Mouse (Mus musculus): ENCODE measurements around the gene Fam172a. TPM values are rescaled to one million over a fixed set of nuclear protein-coding genes. Genes with fewer than 3 reads are reported as not detected.

The Fam172a gene
- polyA plus RNA-seq, 1 experiment from 2014 or later: 7.7 TPM

GRCm38 (mm10) chr13:78102337-78102736, 400.5 kb downstream of the Fam172a start:
- Histone ChIP-seq H3K9ac (ENCODE audit: low read depth, low read length) (no peak overlapping the region), H3K4me2 (ENCODE audit: low read depth, low read length) (no peak overlapping the region), H3K9me3 (replicated peaks; ENCODE audit: control insufficient read depth, low read length) (no peaks in the 10 kb centered on the region), H3K27ac (ENCODE audit: low read length) (no peak overlapping the region), H3K4me3 (ENCODE audit: low read depth, low read length) (no peak overlapping the region), H3K4me1 (ENCODE audit: control insufficient read depth, low read depth, low read length) (no peaks in the 10 kb centered on the region), H3K36me3 (ENCODE audit: control insufficient read depth, insufficient read depth) (no peaks in the 10 kb centered on the region), H3K27me3 (ENCODE audit: control insufficient read depth, insufficient read depth, low read depth, low read length) (no peaks in the 10 kb centered on the region)
- ATAC-seq (ENCODE audit: low read depth): no peak
- 43% methylated on average over 2 of the region's 2 CpGs for WGBS (ENCODE audit: insufficient replicate concordance)

GRCm38 (mm10) chr13:78104851-78105250, 403.0 kb downstream of the Fam172a start:
- ATAC-seq (ENCODE audit: low read depth): no peak
- no peak overlapping the region for H3K4me3 ChIP-seq (ENCODE audit: low read depth, low read length)
- H3K36me3 ChIP-seq (ENCODE audit: control insufficient read depth, insufficient read depth): no peaks in the 10 kb centered on the region
- no peak overlapping the region for H3K9ac ChIP-seq (ENCODE audit: low read depth, low read length)
- no peaks in the 10 kb centered on the region for H3K4me1 ChIP-seq (ENCODE audit: control insufficient read depth, low read depth, low read length)
- H3K4me2 ChIP-seq (ENCODE audit: low read depth, low read length): no peak overlapping the region
- H3K9me3 ChIP-seq (replicated peaks; ENCODE audit: control insufficient read depth, low read length): no peaks in the 10 kb centered on the region
- WGBS (ENCODE audit: insufficient replicate concordance): 69% methylated on average over 3 of the region's 3 CpGs
- no peak overlapping the region for H3K27ac ChIP-seq (ENCODE audit: low read length)
- no peaks in the 10 kb centered on the region for H3K27me3 ChIP-seq (ENCODE audit: control insufficient read depth, insufficient read depth, low read depth, low read length)

- no peak overlapping the region for H3K9ac ChIP-seq (ENCODE audit: low read depth, low read length)
- no peak for ATAC-seq (ENCODE audit: low read depth)
- no peaks in the 10 kb centered on the region for H3K9me3 ChIP-seq (replicated peaks; ENCODE audit: control insufficient read depth, low read length)
- H3K27me3 ChIP-seq (ENCODE audit: control insufficient read depth, insufficient read depth, low read depth, low read length): no peaks in the 10 kb centered on the region
- H3K27ac ChIP-seq (ENCODE audit: low read length): no peak overlapping the region
- no peak overlapping the region for H3K4me2 ChIP-seq (ENCODE audit: low read depth, low read length)
- H3K36me3 ChIP-seq (ENCODE audit: control insufficient read depth, insufficient read depth): no peaks in the 10 kb centered on the region
- WGBS (ENCODE audit: insufficient replicate concordance): 68% methylated on average over 4 of the region's 4 CpGs
- H3K4me1 ChIP-seq (ENCODE audit: control insufficient read depth, low read depth, low read length): no peaks in the 10 kb centered on the region
- no peak overlapping the region for H3K4me3 ChIP-seq (ENCODE audit: low read depth, low read length)
These were observed 408.8 kb downstream of the Fam172a start for GRCm38 (mm10) chr13:78110648-78111047.

- H3K36me3 ChIP-seq (ENCODE audit: control insufficient read depth, insufficient read depth): no peaks in the 10 kb centered on the region
- H3K9me3 ChIP-seq (replicated peaks; ENCODE audit: control insufficient read depth, low read length): no peaks in the 10 kb centered on the region
- no peaks in the 10 kb centered on the region for H3K4me1 ChIP-seq (ENCODE audit: control insufficient read depth, low read depth, low read length)
- no peak overlapping the region for H3K4me3 ChIP-seq (ENCODE audit: low read depth, low read length)
- H3K4me2 ChIP-seq (ENCODE audit: low read depth, low read length): no peak overlapping the region
- H3K9ac ChIP-seq (ENCODE audit: low read depth, low read length): no peak overlapping the region
- WGBS (ENCODE audit: insufficient replicate concordance): 77% methylated on average over 4 of the region's 4 CpGs
- H3K27me3 ChIP-seq (ENCODE audit: control insufficient read depth, insufficient read depth, low read depth, low read length): no peaks in the 10 kb centered on the region
- ATAC-seq (ENCODE audit: low read depth): no peak
- no peak overlapping the region for H3K27ac ChIP-seq (ENCODE audit: low read length)
These were observed 412.1 kb downstream of the Fam172a start for GRCm38 (mm10) chr13:78113978-78114377.

GRCm38 (mm10) chr13:78118715-78119114, 416.9 kb downstream of the Fam172a start:
- WGBS (ENCODE audit: insufficient replicate concordance): 70% methylated on average over 1 of the region's 1 CpGs
- Histone ChIP-seq H3K4me3 (ENCODE audit: low read depth, low read length) (no peak overlapping the region), H3K27me3 (ENCODE audit: control insufficient read depth, insufficient read depth, low read depth, low read length) (no peaks in the 10 kb centered on the region), H3K36me3 (ENCODE audit: control insufficient read depth, insufficient read depth) (no peaks in the 10 kb centered on the region), H3K9ac (ENCODE audit: low read depth, low read length) (no peak overlapping the region), H3K4me1 (ENCODE audit: control insufficient read depth, low read depth, low read length) (no peaks in the 10 kb centered on the region), H3K9me3 (replicated peaks; ENCODE audit: control insufficient read depth, low read length) (no peaks in the 10 kb centered on the region), H3K27ac (ENCODE audit: low read length) (no peak overlapping the region), H3K4me2 (ENCODE audit: low read depth, low read length) (no peak overlapping the region)
- ATAC-seq (ENCODE audit: low read depth): no peak

- Histone ChIP-seq H3K27me3 (ENCODE audit: control insufficient read depth, insufficient read depth, low read depth, low read length) (no peaks in the 10 kb centered on the region), H3K4me3 (ENCODE audit: low read depth, low read length) (no peak overlapping the region), H3K9me3 (replicated peaks; ENCODE audit: control insufficient read depth, low read length) (no peaks in the 10 kb centered on the region), H3K9ac (ENCODE audit: low read depth, low read length) (no peak overlapping the region), H3K36me3 (ENCODE audit: control insufficient read depth, insufficient read depth) (no peaks in the 10 kb centered on the region), H3K27ac (ENCODE audit: low read length) (no peak overlapping the region), H3K4me2 (ENCODE audit: low read depth, low read length) (no peak overlapping the region), H3K4me1 (ENCODE audit: control insufficient read depth, low read depth, low read length) (no peaks in the 10 kb centered on the region)
- 89% methylated on average over 7 of the region's 7 CpGs for WGBS (ENCODE audit: insufficient replicate concordance)
- ATAC-seq (ENCODE audit: low read depth): no peak
These were observed 420.2 kb downstream of the Fam172a start for GRCm38 (mm10) chr13:78121991-78122390.

- 71% methylated on average over 4 of the region's 4 CpGs for WGBS (ENCODE audit: insufficient replicate concordance)
- Histone ChIP-seq H3K4me2 (ENCODE audit: low read depth, low read length) (no peak overlapping the region), H3K9me3 (replicated peaks; ENCODE audit: control insufficient read depth, low read length) (no peaks in the 10 kb centered on the region), H3K36me3 (ENCODE audit: control insufficient read depth, insufficient read depth) (no peaks in the 10 kb centered on the region), H3K27ac (ENCODE audit: low read length) (no peak overlapping the region), H3K27me3 (ENCODE audit: control insufficient read depth, insufficient read depth, low read depth, low read length) (no peaks in the 10 kb centered on the region), H3K9ac (ENCODE audit: low read depth, low read length) (no peak overlapping the region), H3K4me3 (ENCODE audit: low read depth, low read length) (no peak overlapping the region), H3K4me1 (ENCODE audit: control insufficient read depth, low read depth, low read length) (no peaks in the 10 kb centered on the region)
- no peak for ATAC-seq (ENCODE audit: low read depth)
These were observed 422.1 kb downstream of the Fam172a start for GRCm38 (mm10) chr13:78123911-78124426.

GRCm38 (mm10) chr13:78157465-78157864, 455.6 kb downstream of the Fam172a start:
- Histone ChIP-seq H3K4me1 (ENCODE audit: control insufficient read depth, low read depth, low read length) (no peaks in the 10 kb centered on the region), H3K4me2 (ENCODE audit: low read depth, low read length) (no peak overlapping the region), H3K27ac (ENCODE audit: low read length) (no peak overlapping the region), H3K4me3 (ENCODE audit: low read depth, low read length) (no peak overlapping the region), H3K9ac (ENCODE audit: low read depth, low read length) (no peak overlapping the region), H3K36me3 (ENCODE audit: control insufficient read depth, insufficient read depth) (no peaks in the 10 kb centered on the region), H3K27me3 (ENCODE audit: control insufficient read depth, insufficient read depth, low read depth, low read length) (no peaks in the 10 kb centered on the region; the same call in 1 of the 2 replicates), H3K9me3 (replicated peaks; ENCODE audit: control insufficient read depth, low read length) (no peaks in the 10 kb centered on the region)
- ATAC-seq (ENCODE audit: low read depth): no peak
- 67% methylated on average over 5 of the region's 5 CpGs for WGBS (ENCODE audit: insufficient replicate concordance)

GRCm38 (mm10) chr13:78162149-78162548, 460.3 kb downstream of the Fam172a start:
- no peak overlapping the region for H3K4me2 ChIP-seq (ENCODE audit: low read depth, low read length)
- 59% methylated on average over 2 of the region's 2 CpGs for WGBS (ENCODE audit: insufficient replicate concordance)
- no peak overlapping the region for H3K9ac ChIP-seq (ENCODE audit: low read depth, low read length)
- no peak overlapping the region for H3K27ac ChIP-seq (ENCODE audit: low read length)
- H3K4me1 ChIP-seq (ENCODE audit: control insufficient read depth, low read depth, low read length): no peaks in the 10 kb centered on the region; the same call in 1 of the 2 replicates
- H3K27me3 ChIP-seq (ENCODE audit: control insufficient read depth, insufficient read depth, low read depth, low read length): peaks cover 26% of the 10 kb centered on the region
- ATAC-seq (ENCODE audit: low read depth): no peak
- H3K9me3 ChIP-seq (replicated peaks; ENCODE audit: control insufficient read depth, low read length): no peaks in the 10 kb centered on the region
- no peaks in the 10 kb centered on the region for H3K36me3 ChIP-seq (ENCODE audit: control insufficient read depth, insufficient read depth)
- H3K4me3 ChIP-seq (ENCODE audit: low read depth, low read length): no peak overlapping the region
